Mouse (Mus musculus): ENCODE measurements around the gene Wdfy3. TPM values are rescaled to one million over a fixed set of nuclear protein-coding genes. Genes with fewer than 3 reads are reported as not detected.

Gene Wdfy3
- polyA plus RNA-seq, 1 experiment from 2014 or later: 4.9 TPM

DNA sequence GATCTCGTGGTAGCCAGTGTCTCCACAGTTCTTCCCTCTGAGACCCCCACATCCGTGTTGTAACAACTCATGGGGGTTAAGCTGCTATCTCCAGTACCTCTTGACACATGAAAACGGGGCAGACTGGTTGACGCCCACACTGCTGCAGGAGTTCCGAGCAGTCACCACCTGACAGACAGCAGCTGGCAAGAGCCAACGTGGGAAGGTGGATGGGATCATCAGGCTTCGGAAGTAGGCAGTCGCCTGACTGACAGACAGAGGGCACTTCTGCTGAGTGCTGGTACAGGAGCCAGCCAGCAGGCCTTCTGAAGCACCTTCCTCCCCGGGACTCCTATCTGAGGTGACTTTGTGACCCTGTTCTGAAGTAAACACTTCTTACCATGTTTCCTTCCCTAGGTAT lies 191.3 kb downstream of the Wdfy3 start:
- Histone ChIP-seq H3K4me3 (ENCODE audit: low read depth, low read length) (no peak overlapping the region), H3K4me1 (replicated peaks; ENCODE audit: control insufficient read depth, insufficient read depth) (no peaks in the 10 kb centered on the region), H3K4me2 (replicated peaks; ENCODE audit: low read depth) (no peak overlapping the region), H3K36me3 (ENCODE audit: control insufficient read depth, insufficient read depth, low read length) (peaks cover 21% of the 10 kb centered on the region), H3K9ac (ENCODE audit: low read length) (no peak overlapping the region), H3K27me3 (ENCODE audit: control insufficient read depth, insufficient read depth, low read length) (no peaks in the 10 kb centered on the region), H3K9me3 (ENCODE audit: control insufficient read depth, low read length) (no peaks in the 10 kb centered on the region), H3K27ac (replicated peaks) (no peak overlapping the region)
- no peak for DNase-seq (ENCODE audit: low spot score)
- 47% methylated on average over 9 of the region's 9 CpGs for WGBS
- TF ChIP-seq CTCF (IDR thresholded peaks at IDR 0.05; ENCODE audit: low read depth): no peak
- TF ChIP-seq EP300 (optimal IDR thresholded peaks at IDR 0.05): no peak
- no peak for ATAC-seq (ENCODE audit: low FRiP score, low TSS enrichment)

DNA sequence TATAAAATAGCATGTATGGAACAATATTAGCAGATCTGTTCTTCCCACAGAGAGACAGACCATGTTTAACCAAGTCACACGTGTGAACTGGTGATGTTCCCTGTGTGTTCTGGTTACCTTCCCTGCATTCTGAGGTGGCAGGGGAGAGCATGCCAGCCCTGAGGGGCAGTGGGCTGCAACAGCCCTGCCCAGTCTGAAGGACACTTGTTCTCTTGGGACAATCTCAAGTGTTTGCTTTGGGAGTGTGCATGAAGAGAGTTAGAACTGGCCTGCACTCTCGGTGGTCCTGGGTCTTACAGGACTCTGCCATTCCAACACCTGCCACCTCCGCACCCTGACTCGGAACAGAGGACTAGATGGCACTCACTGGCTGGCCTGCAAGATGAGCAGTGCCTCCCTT lies 193.5 kb downstream of the Wdfy3 start:
- Histone ChIP-seq H3K4me1 (replicated peaks; ENCODE audit: control insufficient read depth, insufficient read depth) (no peaks in the 10 kb centered on the region), H3K27ac (replicated peaks) (no peak overlapping the region), H3K9me3 (ENCODE audit: control insufficient read depth, low read length) (no peaks in the 10 kb centered on the region), H3K27me3 (ENCODE audit: control insufficient read depth, insufficient read depth, low read length) (no peaks in the 10 kb centered on the region), H3K9ac (ENCODE audit: low read length) (no peak overlapping the region), H3K4me2 (replicated peaks; ENCODE audit: low read depth) (no peak overlapping the region), H3K4me3 (ENCODE audit: low read depth, low read length) (no peak overlapping the region), H3K36me3 (ENCODE audit: control insufficient read depth, insufficient read depth, low read length) (peaks cover 21% of the 10 kb centered on the region)
- DNase-seq (ENCODE audit: low spot score) (no peak), ATAC-seq (ENCODE audit: low FRiP score, low TSS enrichment) (no peak)
- TF ChIP-seq EP300 (optimal IDR thresholded peaks at IDR 0.05) (no peak), CTCF (IDR thresholded peaks at IDR 0.05; ENCODE audit: low read depth) (no peak)
- 88% methylated on average over 4 of the region's 4 CpGs for WGBS

DNA sequence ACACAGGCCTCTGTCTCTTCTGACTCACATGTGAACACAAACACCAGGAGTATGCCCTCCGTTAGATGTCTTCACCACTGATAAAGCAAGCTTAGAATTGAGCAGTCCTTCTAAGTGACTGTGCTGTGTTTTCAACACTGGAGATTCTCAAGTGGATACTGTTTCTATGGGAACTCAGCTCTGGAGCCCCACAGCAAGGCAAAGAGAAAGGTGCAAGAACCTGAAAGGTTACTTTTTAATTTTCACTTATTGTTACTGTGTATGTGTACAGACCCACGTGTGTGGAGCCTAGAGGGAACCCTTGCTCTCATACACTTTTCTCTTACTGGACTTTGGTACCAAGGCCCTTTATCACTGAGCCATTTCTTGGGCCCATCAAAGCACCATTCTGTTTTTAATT lies 203.0 kb downstream of the Wdfy3 start:
- TF ChIP-seq CTCF (IDR thresholded peaks at IDR 0.05; ENCODE audit: low read depth): no peak
- WGBS: 55% methylated on average over 2 of the region's 2 CpGs
- Histone ChIP-seq H3K4me1 (replicated peaks; ENCODE audit: control insufficient read depth, insufficient read depth) (no peaks in the 10 kb centered on the region), H3K4me2 (replicated peaks; ENCODE audit: low read depth) (no peak overlapping the region), H3K27me3 (ENCODE audit: control insufficient read depth, insufficient read depth, low read length) (no peaks in the 10 kb centered on the region), H3K27ac (replicated peaks) (no peak overlapping the region), H3K9ac (ENCODE audit: low read length) (no peak overlapping the region), H3K4me3 (ENCODE audit: low read depth, low read length) (no peak overlapping the region), H3K36me3 (ENCODE audit: control insufficient read depth, insufficient read depth, low read length) (peaks cover 36% of the 10 kb centered on the region), H3K9me3 (ENCODE audit: control insufficient read depth, low read length) (no peaks in the 10 kb centered on the region)
- no peak for ATAC-seq (ENCODE audit: low FRiP score, low TSS enrichment)
- no peak for DNase-seq (ENCODE audit: low spot score)

DNA sequence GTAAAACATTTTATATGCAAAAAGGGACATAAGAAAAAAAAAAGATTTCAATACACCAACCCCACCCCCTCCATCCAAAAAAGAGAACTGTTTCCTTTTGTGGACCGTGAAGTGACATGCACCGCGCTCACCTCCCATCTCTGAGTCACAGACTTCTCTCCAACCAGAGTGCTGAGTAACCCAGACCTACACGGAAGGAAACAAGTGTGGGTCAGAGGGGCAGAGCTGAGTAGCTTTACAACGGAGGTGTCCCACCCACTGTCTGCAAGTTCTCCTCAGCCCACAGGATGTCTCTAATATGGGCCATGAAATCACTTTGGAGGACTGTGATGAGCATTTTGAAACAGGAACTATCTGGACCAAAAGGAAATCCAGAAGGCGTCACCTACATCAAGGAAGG lies 205.8 kb downstream of the Wdfy3 start:
- H3K9me3 ChIP-seq (ENCODE audit: control insufficient read depth, low read length): no peaks in the 10 kb centered on the region
- no peak for ATAC-seq (ENCODE audit: low FRiP score, low TSS enrichment)
- no peak overlapping the region for H3K9ac ChIP-seq (ENCODE audit: low read length)
- H3K27me3 ChIP-seq (ENCODE audit: control insufficient read depth, insufficient read depth, low read length): no peaks in the 10 kb centered on the region
- TF ChIP-seq EP300 (optimal IDR thresholded peaks at IDR 0.05): no peak
- no peak for TF ChIP-seq CTCF (IDR thresholded peaks at IDR 0.05; ENCODE audit: low read depth)
- no peak overlapping the region for H3K27ac ChIP-seq (replicated peaks)
- H3K4me2 ChIP-seq (replicated peaks; ENCODE audit: low read depth): no peak overlapping the region
- DNase-seq (ENCODE audit: low spot score): no peak
- no peak overlapping the region for H3K4me3 ChIP-seq (ENCODE audit: low read depth, low read length)
- H3K4me1 ChIP-seq (replicated peaks; ENCODE audit: control insufficient read depth, insufficient read depth): no peaks in the 10 kb centered on the region
- 86% methylated on average over 6 of the region's 6 CpGs for WGBS
- H3K36me3 ChIP-seq (ENCODE audit: control insufficient read depth, insufficient read depth, low read length): peaks cover 32% of the 10 kb centered on the region

DNA sequence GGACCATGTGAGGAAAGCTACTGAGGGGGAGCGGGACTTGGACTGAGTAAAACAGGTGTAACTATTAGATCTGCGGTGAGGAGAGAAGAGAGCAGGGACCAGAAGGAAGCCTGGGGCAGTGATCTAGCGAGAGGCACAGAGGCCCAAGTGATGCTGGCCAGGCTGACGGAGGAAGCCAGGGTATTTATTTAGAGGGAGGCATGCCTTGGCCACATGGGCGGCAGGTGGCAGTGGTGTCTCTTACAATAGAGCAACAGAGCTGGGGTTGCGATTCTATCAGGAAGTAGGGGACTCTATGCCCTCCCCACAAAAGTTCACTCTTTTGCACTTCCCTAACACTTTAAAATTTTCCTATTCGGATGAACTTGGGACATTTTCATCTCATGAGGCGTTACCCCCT lies 207.1 kb downstream of the Wdfy3 start:
- H3K27ac ChIP-seq (replicated peaks): no peak overlapping the region
- TF ChIP-seq CTCF (IDR thresholded peaks at IDR 0.05; ENCODE audit: low read depth) (peak; percentile 23; the same call in 1 of the 2 replicates), EP300 (optimal IDR thresholded peaks at IDR 0.05) (no peak)
- H3K4me2 ChIP-seq (replicated peaks; ENCODE audit: low read depth): no peak overlapping the region
- peaks cover 30% of the 10 kb centered on the region for H3K36me3 ChIP-seq (ENCODE audit: control insufficient read depth, insufficient read depth, low read length)
- H3K4me1 ChIP-seq (replicated peaks; ENCODE audit: control insufficient read depth, insufficient read depth): no peaks in the 10 kb centered on the region
- no peaks in the 10 kb centered on the region for H3K9me3 ChIP-seq (ENCODE audit: control insufficient read depth, low read length)
- H3K27me3 ChIP-seq (ENCODE audit: control insufficient read depth, insufficient read depth, low read length): no peaks in the 10 kb centered on the region
- DNase-seq (ENCODE audit: low spot score) (no peak), ATAC-seq (ENCODE audit: low FRiP score, low TSS enrichment) (no peak)
- H3K9ac ChIP-seq (ENCODE audit: low read length): no peak overlapping the region
- H3K4me3 ChIP-seq (ENCODE audit: low read depth, low read length): no peak overlapping the region
- 84% methylated on average over 8 of the region's 8 CpGs for WGBS

DNA sequence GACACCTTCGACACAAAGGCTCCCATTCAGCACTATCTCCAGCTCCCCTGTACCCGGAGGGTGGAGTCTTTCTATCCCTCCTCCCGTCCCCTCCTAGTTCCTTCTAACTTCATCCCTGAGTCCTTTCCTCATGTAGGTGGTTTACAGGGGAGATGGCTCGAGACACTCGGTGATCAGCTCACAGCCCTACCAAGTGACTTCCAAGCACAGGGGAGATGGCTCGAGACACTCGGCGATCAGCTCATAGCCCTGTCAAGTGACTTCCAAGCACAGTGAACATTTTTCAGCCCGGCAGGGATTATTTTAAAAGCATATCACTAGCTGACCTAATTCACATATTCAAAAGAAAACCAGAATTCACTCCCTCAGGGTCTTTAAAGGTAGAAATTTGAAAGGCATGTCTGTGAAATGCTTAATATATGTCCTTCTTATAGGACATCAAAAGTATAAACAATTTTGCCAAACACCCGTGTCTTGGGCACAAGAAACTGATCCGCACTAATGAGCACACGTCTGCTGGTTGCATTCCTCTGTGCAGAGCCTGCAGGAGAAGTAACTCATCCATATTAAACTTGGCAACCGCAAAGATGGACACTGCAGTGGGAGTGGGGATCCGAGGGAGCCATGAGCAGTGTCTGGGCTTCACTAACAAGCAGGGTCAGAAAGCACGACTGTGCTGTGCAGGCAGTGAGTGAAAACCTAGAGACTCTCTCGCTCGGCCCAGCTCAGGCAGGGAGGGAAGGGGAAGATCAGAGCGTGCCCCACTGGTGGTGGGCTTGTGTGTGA lies 207.7 kb downstream of the Wdfy3 start:
- Histone ChIP-seq H3K27me3 (ENCODE audit: control insufficient read depth, insufficient read depth, low read length) (no peaks in the 10 kb centered on the region), H3K4me1 (replicated peaks; ENCODE audit: control insufficient read depth, insufficient read depth) (no peaks in the 10 kb centered on the region), H3K4me2 (replicated peaks; ENCODE audit: low read depth) (no peak overlapping the region), H3K27ac (replicated peaks) (no peak overlapping the region), H3K36me3 (ENCODE audit: control insufficient read depth, insufficient read depth, low read length) (peaks cover 34% of the 10 kb centered on the region), H3K9ac (ENCODE audit: low read length) (no peak overlapping the region), H3K4me3 (ENCODE audit: low read depth, low read length) (no peak overlapping the region), H3K9me3 (ENCODE audit: control insufficient read depth, low read length) (no peaks in the 10 kb centered on the region)
- DNase-seq (ENCODE audit: low spot score) (no peak), ATAC-seq (ENCODE audit: low FRiP score, low TSS enrichment) (no peak)
- no peak for TF ChIP-seq EP300 (optimal IDR thresholded peaks at IDR 0.05)
- TF ChIP-seq CTCF (IDR thresholded peaks at IDR 0.05; ENCODE audit: low read depth): no peak
- WGBS: 88% methylated on average over 18 of the region's 18 CpGs

Data from stomach, postnatal 0 days (tissue).